Mouse (Mus musculus) lung, postnatal 0 days (tissue): Measurements from ENCODE around the gene Cyp2t4.

Experiments
- CTCF ChIP-seq: IDR thresholded peaks from 2 replicates; pipeline ENCODE4 v1.5.1; 2016; ENCODE audit warnings: antibody characterized with exemption, mild to moderate bottlenecking
- EP300 ChIP-seq: IDR thresholded peaks from 2 replicates; pipeline ENCODE4 v1.6.1; 2016; ENCODE audit warnings: antibody characterized with exemption, mild to moderate bottlenecking, control low read depth

DNA sequence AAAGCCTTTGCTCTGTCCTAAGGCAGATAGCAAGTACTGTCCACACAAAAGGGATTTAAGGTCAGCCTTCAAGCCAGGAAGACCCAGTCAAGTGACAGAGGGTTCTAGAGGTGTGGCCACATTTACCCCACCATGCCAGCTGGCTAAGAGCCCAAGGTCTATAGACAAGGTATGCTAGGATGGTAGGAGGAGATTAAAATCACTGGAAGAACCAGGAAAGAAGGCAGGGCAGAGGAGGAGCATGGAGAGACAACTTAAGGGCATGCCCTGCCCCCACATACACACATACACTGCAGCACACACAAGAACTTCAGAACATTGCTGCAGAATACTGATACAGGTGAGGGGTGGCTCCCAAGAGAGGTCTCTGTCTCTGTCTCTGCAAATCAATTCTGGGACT is 33.8 kb upstream of the Cyp2t4 start, which contains the start of gene Cyp2f2:
- no peak for TF ChIP-seq CTCF
- no peak for TF ChIP-seq EP300
